In the genomic region with DNA sequence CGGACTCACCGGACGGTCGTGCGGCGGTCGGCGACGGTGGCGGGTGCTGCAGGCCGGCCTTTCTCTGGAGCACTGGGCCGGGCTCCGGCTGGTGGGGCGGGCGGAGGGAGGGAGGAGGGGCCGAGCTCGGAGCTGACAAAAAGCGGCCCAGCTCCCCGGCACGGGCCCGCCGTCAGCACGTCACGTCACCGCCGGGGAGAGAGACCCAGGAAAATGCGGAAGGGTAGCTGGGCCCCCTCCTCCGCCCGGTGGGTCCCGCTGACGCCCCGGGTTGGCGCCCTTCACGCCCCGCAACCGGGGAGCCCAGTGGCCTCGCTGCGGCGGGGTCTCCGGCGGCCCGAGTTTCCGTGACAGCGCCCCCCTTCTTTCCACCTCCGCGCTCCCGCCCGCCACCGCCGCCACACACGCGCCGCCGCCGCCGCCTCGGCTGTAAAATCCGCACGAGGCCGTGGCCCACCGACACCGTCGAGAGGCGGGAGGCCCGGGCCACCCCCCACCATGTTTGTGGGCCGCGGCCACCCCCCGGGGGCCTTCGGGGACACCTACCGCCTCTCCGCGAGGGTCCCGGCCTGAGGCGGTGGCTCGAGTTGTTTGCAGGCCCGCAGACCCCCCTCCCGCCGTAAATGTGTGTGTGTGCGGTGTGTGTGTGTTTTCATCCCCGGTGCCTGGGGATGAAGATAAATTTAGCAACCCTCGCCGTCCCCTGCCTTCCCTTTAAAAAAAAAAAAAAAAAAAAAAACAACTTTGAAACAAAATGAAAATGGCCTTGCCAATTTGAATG, we compare ENCODE assay signal across 8 mouse cellular contexts. TPM values are rescaled to one million over a fixed set of nuclear protein-coding genes. Genes with fewer than 3 reads are reported as not detected.
DNase-seq lines count a peak whose midpoint lies in the region; ATAC-seq lines count a peak whose summit lies in the region.

A gene (minus strand): TSS at position 644 of the 781 bp plus-strand sequence.

- peak; percentile 73 to 90 for DNase-seq in adrenal gland, adult (ENCODE audit: inconsistent age in 2 of 2, low spot score in 1 of 2)
- DNase-seq in embryo, embryonic 10.5 days (ENCODE audit: low spot score), result peak; percentile 53
- peak; percentile 72 for DNase-seq in gastrocnemius, postnatal 14 days
- peak; percentile 76 for DNase-seq in induced T-regulatory cell, adult 2 months (ENCODE audit: low read depth)
- DNase-seq in left cerebral cortex, postnatal 14 days (ENCODE audit: low spot score in 2 of 2), result peak; percentile 37 to 50
- peak; percentile 55 for DNase-seq in right cerebral cortex, postnatal 14 days
- peak; percentile 39 for DNase-seq in urinary bladder, postnatal 25 days (ENCODE audit: low spot score)

- intact Hi-C loops in gastrocnemius, postnatal 14 days (cut with DNase I; ENCODE audit: low total_unique reads), result no loop called here
- intact Hi-C loops in left cerebral cortex, postnatal 14 days (cut with DNase I), result loop anchor here (5.0 kb wide), 1 partner anchor 54 kb away; no protein-coding TSS in a partner anchor

- ATAC-seq in megakaryocyte progenitor cell, adult 5-6 weeks (replicated peaks; ENCODE audit: poor library complexity), result peak; percentile 59

RNA-seq across cellular contexts. Expression of the gene that starts here (rescaled TPM):
- 10 to 100 TPM; 19.6 to 21.0 TPM for total RNA-seq in gastrocnemius, postnatal 14 days (2021)
- total RNA-seq in left cerebral cortex, postnatal 14 days (2021), result 10 to 100 TPM; 28.2 to 28.7 TPM
- 47.2 and 47.8 TPM in 2 replicates for total RNA-seq in megakaryocyte progenitor cell, adult 5-6 weeks (2015)
- total RNA-seq in megakaryocyte progenitor cell, adult 5-6 weeks (2017), result 27.3 and 35.0 TPM in 2 replicates

Comparison
In these comparisons a context has a peak if more than half of its experiments do, and no peak if none do; other contexts are left out.
1. Peak in every context shown above with its lines: DNase-seq and ATAC-seq.